Mouse (Mus musculus): Measurements from ENCODE around the gene Oosp3. TPM values are rescaled to one million over a fixed set of nuclear protein-coding genes. Genes with fewer than 3 reads are reported as not detected.

The Oosp3 gene
- polyA plus RNA-seq, 1 experiment from 2014 or later, result not detected

DNA sequence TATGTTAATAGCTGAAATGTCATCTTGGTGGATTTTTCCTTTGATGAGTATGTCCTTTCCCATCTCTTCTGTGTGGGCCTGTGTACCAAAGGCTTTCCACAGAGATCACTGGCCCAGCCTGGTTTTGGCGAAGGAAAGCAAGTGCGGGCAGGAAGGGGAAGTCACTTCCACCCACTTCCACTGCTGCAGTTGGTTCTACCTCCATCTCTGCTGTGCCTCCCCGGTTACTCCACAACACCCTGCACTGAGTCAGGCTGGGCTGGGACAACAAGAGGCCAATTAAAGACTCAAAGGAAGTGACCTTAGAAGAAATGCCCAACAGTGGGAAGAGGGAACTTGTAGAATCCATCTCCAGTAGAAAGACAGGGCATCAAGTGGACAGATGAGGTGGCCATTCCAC, 23.2 kb downstream of the Oosp3 start:
- H3K4me3 ChIP-seq (ENCODE audit: low read length), result no peak overlapping the region
- 74% methylated on average over 3 of the region's 3 CpGs for WGBS
- no peaks in the 10 kb centered on the region for H3K4me1 ChIP-seq (ENCODE audit: control insufficient read depth, insufficient read depth, low read length)
- H3K36me3 ChIP-seq (ENCODE audit: control insufficient read depth, insufficient read depth), result no peaks in the 10 kb centered on the region
- no peak overlapping the region for H3K9ac ChIP-seq (ENCODE audit: low read length)
- H3K4me2 ChIP-seq (ENCODE audit: low read depth, low read length), result no peak overlapping the region
- H3K9me3 ChIP-seq (replicated peaks; ENCODE audit: control insufficient read depth, low read length), result no peaks in the 10 kb centered on the region
- no peaks in the 10 kb centered on the region for H3K27me3 ChIP-seq (ENCODE audit: control insufficient read depth, insufficient read depth, low read length)
- H3K27ac ChIP-seq (ENCODE audit: low read length), result no peak overlapping the region
- no peak for ATAC-seq (replicated peaks; ENCODE audit: extremely low read depth, insufficient read depth, low FRiP score)

DNA sequence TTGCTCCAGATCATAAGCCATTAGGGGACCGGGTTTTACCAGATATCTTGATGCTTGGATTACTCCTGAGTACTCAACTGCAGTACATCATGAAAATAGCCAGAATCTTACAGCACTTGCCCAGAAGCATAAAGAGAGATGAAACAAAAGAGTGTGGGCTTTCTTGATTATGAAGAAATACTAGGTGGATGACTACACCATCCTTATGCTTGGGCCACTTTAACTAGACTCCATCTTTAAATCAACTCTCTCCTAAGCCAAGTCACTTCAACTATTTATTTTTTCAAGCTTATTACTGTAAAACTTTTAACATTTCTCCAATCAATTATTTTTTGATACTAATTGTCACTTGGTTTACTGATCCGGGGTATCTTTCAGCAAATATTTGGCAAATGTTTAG, 27.0 kb downstream of the Oosp3 start:
- no peak overlapping the region for H3K9ac ChIP-seq (ENCODE audit: low read length)
- H3K4me1 ChIP-seq (ENCODE audit: control insufficient read depth, insufficient read depth, low read length), result no peaks in the 10 kb centered on the region
- H3K27ac ChIP-seq (ENCODE audit: low read length), result no peak overlapping the region
- no peaks in the 10 kb centered on the region for H3K27me3 ChIP-seq (ENCODE audit: control insufficient read depth, insufficient read depth, low read length)
- ATAC-seq (replicated peaks; ENCODE audit: extremely low read depth, insufficient read depth, low FRiP score), result no peak
- H3K9me3 ChIP-seq (replicated peaks; ENCODE audit: control insufficient read depth, low read length), result no peaks in the 10 kb centered on the region
- no peak overlapping the region for H3K4me3 ChIP-seq (ENCODE audit: low read length)
- no peaks in the 10 kb centered on the region for H3K36me3 ChIP-seq (ENCODE audit: control insufficient read depth, insufficient read depth)
- H3K4me2 ChIP-seq (ENCODE audit: low read depth, low read length), result no peak overlapping the region
- 63% methylated on average over 2 of the region's 2 CpGs for whole genome bisulfite sequencing

DNA sequence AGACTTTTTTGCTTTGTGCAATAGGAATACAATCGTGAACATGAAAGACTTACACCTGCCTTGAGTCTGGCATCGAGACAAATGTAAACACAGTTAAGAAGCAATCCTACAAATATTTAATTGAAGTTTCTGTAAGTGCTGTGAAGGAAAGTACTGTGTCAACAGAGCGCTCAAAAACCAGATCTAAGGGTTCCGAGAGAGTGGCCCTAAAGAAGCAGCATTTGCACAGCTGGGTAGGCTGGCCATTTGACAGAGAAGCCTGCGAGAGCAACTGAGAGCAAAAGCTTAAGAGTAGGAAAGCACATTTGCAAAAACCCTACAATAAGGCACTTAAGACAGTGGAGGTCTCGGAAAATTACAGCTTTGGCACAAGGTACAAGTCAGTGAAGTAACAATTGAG, 27.4 kb downstream of the Oosp3 start:
- no peak overlapping the region for H3K4me3 ChIP-seq (ENCODE audit: low read length)
- H3K27ac ChIP-seq (ENCODE audit: low read length), result no peak overlapping the region
- 72% methylated on average over 6 of the region's 6 CpGs for WGBS
- no peak overlapping the region for H3K4me2 ChIP-seq (ENCODE audit: low read depth, low read length)
- no peaks in the 10 kb centered on the region for H3K27me3 ChIP-seq (ENCODE audit: control insufficient read depth, insufficient read depth, low read length)
- no peaks in the 10 kb centered on the region for H3K9me3 ChIP-seq (replicated peaks; ENCODE audit: control insufficient read depth, low read length)
- H3K36me3 ChIP-seq (ENCODE audit: control insufficient read depth, insufficient read depth), result no peaks in the 10 kb centered on the region
- H3K9ac ChIP-seq (ENCODE audit: low read length), result no peak overlapping the region
- ATAC-seq (replicated peaks; ENCODE audit: extremely low read depth, insufficient read depth, low FRiP score), result no peak
- H3K4me1 ChIP-seq (ENCODE audit: control insufficient read depth, insufficient read depth, low read length), result no peaks in the 10 kb centered on the region

DNA sequence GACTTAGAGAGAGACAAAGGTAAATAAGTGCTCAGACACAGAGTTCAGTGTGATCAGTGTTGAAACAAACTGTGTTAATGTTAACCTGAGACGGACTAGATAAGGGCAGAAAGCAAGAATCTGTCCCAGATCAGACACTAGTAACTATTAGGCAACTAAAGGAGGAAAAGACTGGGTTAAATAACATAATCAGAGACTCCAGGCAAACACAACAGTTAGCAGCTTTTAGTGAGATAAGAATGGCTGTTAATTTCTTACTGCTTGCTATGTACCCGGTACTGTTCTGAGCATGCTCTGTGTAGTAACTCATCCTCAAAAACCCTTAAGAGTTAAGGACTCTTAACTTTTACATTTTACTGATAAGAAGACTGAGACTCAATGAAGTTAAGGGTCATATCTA, 29.1 kb downstream of the Oosp3 start:
- ATAC-seq (replicated peaks; ENCODE audit: extremely low read depth, insufficient read depth, low FRiP score), result no peak
- WGBS, result 57% methylated on average over 2 of the region's 2 CpGs

DNA sequence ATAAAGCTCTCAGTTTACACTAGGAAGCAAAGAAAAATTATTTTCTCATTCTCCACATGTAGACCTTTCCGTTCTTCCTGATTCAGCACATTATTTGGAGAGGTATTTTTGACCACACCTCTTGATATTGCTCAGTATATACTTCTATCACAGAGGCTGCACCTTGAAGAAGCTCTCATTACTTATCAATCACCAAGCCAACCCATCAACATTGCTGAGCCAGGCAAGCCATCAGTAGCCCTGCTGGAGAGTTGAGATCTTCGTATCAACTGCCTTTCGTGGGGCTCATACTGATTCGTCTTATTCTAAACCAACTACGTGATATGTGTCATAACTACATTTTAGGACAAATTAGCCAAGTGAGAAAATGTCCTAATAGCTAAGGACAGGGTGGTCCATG, 30.4 kb downstream of the Oosp3 start:
- WGBS, result 82% methylated on average over 5 of the region's 5 CpGs
- no peak overlapping the region for H3K4me2 ChIP-seq (ENCODE audit: low read depth, low read length)
- H3K4me3 ChIP-seq (ENCODE audit: low read length), result no peak overlapping the region
- no peaks in the 10 kb centered on the region for H3K36me3 ChIP-seq (ENCODE audit: control insufficient read depth, insufficient read depth)
- no peak overlapping the region for H3K27ac ChIP-seq (ENCODE audit: low read length)
- no peaks in the 10 kb centered on the region for H3K27me3 ChIP-seq (ENCODE audit: control insufficient read depth, insufficient read depth, low read length)
- H3K9ac ChIP-seq (ENCODE audit: low read length), result no peak overlapping the region
- no peaks in the 10 kb centered on the region for H3K9me3 ChIP-seq (replicated peaks; ENCODE audit: control insufficient read depth, low read length)
- no peaks in the 10 kb centered on the region for H3K4me1 ChIP-seq (ENCODE audit: control insufficient read depth, insufficient read depth, low read length)
- ATAC-seq (replicated peaks; ENCODE audit: extremely low read depth, insufficient read depth, low FRiP score), result no peak

More for the DNA sequence above, 29.1 kb downstream of the Oosp3 start:
- Histone ChIP-seq H3K36me3 (ENCODE audit: control insufficient read depth, insufficient read depth) (no peaks in the 10 kb centered on the region), H3K27me3 (ENCODE audit: control insufficient read depth, insufficient read depth, low read length) (no peaks in the 10 kb centered on the region), H3K9me3 (replicated peaks; ENCODE audit: control insufficient read depth, low read length) (no peaks in the 10 kb centered on the region), H3K4me2 (ENCODE audit: low read depth, low read length) (no peak overlapping the region), H3K4me3 (ENCODE audit: low read length) (no peak overlapping the region), H3K9ac (ENCODE audit: low read length) (no peak overlapping the region), H3K27ac (ENCODE audit: low read length) (no peak overlapping the region), H3K4me1 (ENCODE audit: control insufficient read depth, insufficient read depth, low read length) (no peaks in the 10 kb centered on the region)

DNA sequence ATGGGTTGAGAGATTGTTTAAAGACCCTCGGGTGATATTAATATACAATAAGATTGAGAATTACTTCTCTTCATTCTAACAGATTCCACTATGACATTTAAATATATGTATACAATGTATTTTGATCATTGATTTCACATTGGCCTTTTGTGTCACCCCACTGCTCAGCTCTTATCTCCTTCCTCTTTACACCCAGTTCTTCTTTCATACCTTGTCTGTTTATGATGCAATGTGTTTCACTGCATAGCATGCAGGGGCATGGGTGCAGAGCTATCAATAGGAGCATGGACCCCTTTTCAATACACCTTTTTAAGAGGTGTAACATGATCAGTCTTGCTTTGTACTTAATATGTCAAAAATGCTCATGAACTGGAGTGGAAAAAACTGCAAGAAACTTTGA, 33.4 kb downstream of the Oosp3 start:
- 61% methylated on average over 1 of the region's 1 CpGs for WGBS
- Histone ChIP-seq H3K36me3 (ENCODE audit: control insufficient read depth, insufficient read depth) (no peaks in the 10 kb centered on the region), H3K27me3 (ENCODE audit: control insufficient read depth, insufficient read depth, low read length) (no peaks in the 10 kb centered on the region), H3K4me1 (ENCODE audit: control insufficient read depth, insufficient read depth, low read length) (no peaks in the 10 kb centered on the region), H3K4me2 (ENCODE audit: low read depth, low read length) (no peak overlapping the region), H3K9ac (ENCODE audit: low read length) (no peak overlapping the region), H3K4me3 (ENCODE audit: low read length) (no peak overlapping the region), H3K9me3 (replicated peaks; ENCODE audit: control insufficient read depth, low read length) (no peaks in the 10 kb centered on the region), H3K27ac (ENCODE audit: low read length) (no peak overlapping the region)
- ATAC-seq (replicated peaks; ENCODE audit: extremely low read depth, insufficient read depth, low FRiP score), result no peak

DNA sequence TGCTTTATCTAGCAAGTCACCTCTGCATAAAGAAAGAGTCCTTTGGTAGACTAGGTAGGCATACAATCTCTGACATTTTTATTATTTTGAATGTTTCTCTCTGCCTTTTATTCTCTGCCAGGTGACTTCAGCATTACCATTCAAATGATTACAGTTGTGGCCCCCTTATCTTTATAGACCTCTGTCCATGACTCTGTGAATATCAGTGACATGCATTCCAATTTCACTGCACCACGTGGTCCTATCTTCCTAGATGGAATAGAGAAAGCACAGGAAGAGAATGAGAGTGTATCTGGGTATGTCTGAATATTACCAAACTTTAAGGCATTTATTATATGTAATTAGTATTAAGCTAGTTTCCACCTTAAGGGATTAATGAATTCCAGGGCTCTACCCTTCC, 39.6 kb downstream of the Oosp3 start:
- H3K9ac ChIP-seq (ENCODE audit: low read length), result no peak overlapping the region
- no peak overlapping the region for H3K4me2 ChIP-seq (ENCODE audit: low read depth, low read length)
- WGBS, result 24% methylated on average over 1 of the region's 1 CpGs
- no peak for ATAC-seq (replicated peaks; ENCODE audit: extremely low read depth, insufficient read depth, low FRiP score)
- H3K27ac ChIP-seq (ENCODE audit: low read length), result no peak overlapping the region
- H3K4me3 ChIP-seq (ENCODE audit: low read length), result no peak overlapping the region
- no peaks in the 10 kb centered on the region for H3K4me1 ChIP-seq (ENCODE audit: control insufficient read depth, insufficient read depth, low read length)
- H3K9me3 ChIP-seq (replicated peaks; ENCODE audit: control insufficient read depth, low read length), result no peaks in the 10 kb centered on the region
- no peaks in the 10 kb centered on the region for H3K27me3 ChIP-seq (ENCODE audit: control insufficient read depth, insufficient read depth, low read length)
- no peaks in the 10 kb centered on the region for H3K36me3 ChIP-seq (ENCODE audit: control insufficient read depth, insufficient read depth)

DNA sequence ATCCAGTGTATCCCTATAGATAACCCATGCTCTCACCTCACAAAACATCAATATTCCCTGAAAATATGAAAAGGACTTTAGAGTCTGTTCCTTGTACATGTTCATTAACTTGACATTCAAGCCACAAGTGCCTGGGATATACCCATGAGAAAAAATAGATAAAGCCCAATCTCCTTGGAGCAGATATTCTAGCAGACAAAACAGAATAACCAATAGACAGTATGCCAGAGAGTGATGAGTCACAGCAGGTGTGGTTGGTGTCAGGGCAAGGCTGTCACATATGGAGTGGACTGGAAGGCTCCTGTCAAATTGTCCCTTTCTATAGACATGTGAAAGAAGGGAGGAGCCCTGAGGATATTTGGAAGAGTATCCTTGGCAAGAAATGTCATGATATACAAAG, 48.8 kb downstream of the Oosp3 start:
- no peak for ATAC-seq (replicated peaks; ENCODE audit: extremely low read depth, insufficient read depth, low FRiP score)
- H3K4me3 ChIP-seq (ENCODE audit: low read length), result no peak overlapping the region

DNA sequence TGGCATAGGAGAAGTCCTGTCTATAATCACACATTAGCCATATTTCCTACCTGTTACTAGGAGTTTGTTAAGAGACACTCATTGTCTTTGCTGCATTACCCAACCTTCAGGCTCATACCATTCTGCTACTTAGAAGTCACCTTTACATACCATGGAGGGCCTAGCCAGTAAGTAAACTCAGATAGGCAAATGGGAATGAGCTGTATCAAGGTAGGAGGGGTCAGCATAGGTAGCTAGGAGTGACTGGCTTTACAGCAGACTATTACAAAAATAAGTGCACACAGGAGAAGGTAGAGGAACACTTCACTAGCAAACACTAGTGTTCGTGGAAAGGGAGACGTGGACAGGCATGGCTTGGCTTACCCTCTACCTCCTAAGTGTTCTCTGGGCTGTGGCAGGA, 50.4 kb downstream of the Oosp3 start, which contains the start of gene Gif:
Gene Gif (plus strand): TSS at position 257 of the 400 bp plus-strand sequence.
- 66% methylated on average over 2 of the region's 2 CpGs for WGBS
- Histone ChIP-seq H3K4me3 (ENCODE audit: low read length) (no peak within 1 kb of the TSS), H3K4me2 (ENCODE audit: low read depth, low read length) (no peak within 1 kb of the TSS), H3K27ac (ENCODE audit: low read length) (no peak within 1 kb of the TSS), H3K4me1 (ENCODE audit: control insufficient read depth, insufficient read depth, low read length) (no peaks in the 10 kb centered on the region), H3K27me3 (ENCODE audit: control insufficient read depth, insufficient read depth, low read length) (no peaks in the 10 kb centered on the region), H3K9me3 (replicated peaks; ENCODE audit: control insufficient read depth, low read length) (no peaks in the 10 kb centered on the region), H3K9ac (ENCODE audit: low read length) (no peak within 1 kb of the TSS), H3K36me3 (ENCODE audit: control insufficient read depth, insufficient read depth) (no peaks in the 10 kb centered on the region)
- no peak for ATAC-seq (replicated peaks; ENCODE audit: extremely low read depth, insufficient read depth, low FRiP score)

More for the DNA sequence above, 48.8 kb downstream of the Oosp3 start:
- no peaks in the 10 kb centered on the region for H3K27me3 ChIP-seq (ENCODE audit: control insufficient read depth, insufficient read depth, low read length)
- no peak overlapping the region for H3K9ac ChIP-seq (ENCODE audit: low read length)
- H3K4me1 ChIP-seq (ENCODE audit: control insufficient read depth, insufficient read depth, low read length), result no peaks in the 10 kb centered on the region
- no peaks in the 10 kb centered on the region for H3K9me3 ChIP-seq (replicated peaks; ENCODE audit: control insufficient read depth, low read length)
- H3K36me3 ChIP-seq (ENCODE audit: control insufficient read depth, insufficient read depth), result no peaks in the 10 kb centered on the region
- no peak overlapping the region for H3K4me2 ChIP-seq (ENCODE audit: low read depth, low read length)
- no peak overlapping the region for H3K27ac ChIP-seq (ENCODE audit: low read length)

All from heart, embryonic 16.5 days (tissue).